Mouse (Mus musculus): ENCODE results near the gene Slc25a21. TPM values are rescaled to one million over a fixed set of nuclear protein-coding genes. Genes with fewer than 3 reads are reported as not detected.

Slc25a21 gene
- total RNA-seq, 2 experiments from 2014 or later: 0.35 to 0.91 TPM

DNA sequence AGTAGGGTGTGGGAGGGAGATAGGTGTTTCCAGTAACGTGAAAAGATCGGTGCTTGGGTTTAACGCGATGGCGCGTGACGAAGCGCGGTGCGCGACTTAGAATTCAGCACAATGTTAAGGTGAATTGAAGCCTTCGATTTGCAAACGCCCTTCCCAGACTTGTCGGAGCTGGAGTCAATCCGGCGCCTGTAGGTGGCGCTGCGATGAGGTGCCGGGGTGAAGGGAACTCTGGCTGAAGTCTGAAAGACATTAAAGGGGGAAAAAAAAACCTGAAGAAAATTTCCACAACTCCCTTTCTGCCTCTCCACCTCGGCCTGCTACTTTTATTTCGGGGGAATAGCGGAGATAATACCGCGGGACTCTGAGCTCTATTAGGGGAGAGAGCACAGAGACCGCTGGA, 507.5 kb downstream of the Slc25a21 start:
- no peak for DNase-seq

DNA sequence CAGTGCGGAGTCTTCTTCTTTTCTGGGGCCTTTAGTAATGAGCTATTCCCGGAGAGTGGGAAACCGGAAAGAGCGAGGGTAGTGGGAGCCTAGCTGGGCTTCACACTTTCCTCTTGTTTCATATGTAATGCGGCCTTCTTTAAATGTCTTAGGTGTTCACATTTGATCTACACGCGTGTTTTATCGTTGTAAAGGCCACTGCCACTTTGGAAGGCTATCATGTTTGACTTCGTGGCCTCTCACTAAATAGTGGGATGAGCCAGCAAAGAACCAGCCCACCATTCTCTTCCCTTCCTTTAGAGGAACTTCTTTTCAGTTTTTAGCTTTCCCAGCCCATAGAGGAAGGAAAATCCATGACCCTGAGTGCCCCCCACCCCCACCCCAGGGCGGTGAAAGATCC, 507.9 kb downstream of the Slc25a21 start:
- DNase-seq: no peak

DNA sequence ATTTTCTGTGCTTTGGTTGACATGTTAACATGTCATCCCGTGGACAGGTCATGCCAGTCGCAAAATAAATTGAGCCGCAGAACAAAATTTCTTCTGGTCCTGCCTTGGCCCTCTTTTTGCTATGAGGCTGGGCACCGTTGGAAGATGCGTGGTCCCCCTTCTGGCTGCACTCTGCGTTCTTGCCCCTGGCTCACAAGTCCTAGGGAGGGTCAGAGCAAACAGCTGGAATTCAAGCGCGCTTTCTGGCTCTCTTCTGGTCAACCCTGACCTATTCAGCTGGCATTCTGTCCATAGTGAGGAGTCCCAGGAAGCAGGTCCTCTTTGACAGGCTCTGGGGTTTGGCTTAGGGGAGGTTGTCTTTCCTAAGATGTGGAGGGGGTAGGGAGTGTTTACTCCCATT, 508.4 kb downstream of the Slc25a21 start:
- DNase-seq: no peak

DNA sequence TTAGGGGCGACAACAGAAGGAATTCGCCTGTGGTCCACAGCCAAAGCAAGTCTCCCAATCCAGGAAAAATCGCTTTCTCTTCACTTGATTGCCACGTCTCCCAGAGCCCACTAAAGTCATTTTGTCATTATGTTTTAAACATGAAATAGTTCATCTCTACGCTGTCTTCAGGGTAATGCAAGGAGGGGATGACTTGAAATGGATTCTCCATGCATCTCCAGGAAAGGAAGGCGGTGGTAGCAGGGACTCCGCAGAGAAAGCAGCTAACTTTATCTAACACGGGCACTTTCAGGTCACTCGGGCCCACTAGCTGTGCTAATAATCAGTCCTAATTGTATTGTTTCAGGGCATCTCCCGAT, 508.8 kb downstream of the Slc25a21 start:
- DNase-seq: no peak

DNA sequence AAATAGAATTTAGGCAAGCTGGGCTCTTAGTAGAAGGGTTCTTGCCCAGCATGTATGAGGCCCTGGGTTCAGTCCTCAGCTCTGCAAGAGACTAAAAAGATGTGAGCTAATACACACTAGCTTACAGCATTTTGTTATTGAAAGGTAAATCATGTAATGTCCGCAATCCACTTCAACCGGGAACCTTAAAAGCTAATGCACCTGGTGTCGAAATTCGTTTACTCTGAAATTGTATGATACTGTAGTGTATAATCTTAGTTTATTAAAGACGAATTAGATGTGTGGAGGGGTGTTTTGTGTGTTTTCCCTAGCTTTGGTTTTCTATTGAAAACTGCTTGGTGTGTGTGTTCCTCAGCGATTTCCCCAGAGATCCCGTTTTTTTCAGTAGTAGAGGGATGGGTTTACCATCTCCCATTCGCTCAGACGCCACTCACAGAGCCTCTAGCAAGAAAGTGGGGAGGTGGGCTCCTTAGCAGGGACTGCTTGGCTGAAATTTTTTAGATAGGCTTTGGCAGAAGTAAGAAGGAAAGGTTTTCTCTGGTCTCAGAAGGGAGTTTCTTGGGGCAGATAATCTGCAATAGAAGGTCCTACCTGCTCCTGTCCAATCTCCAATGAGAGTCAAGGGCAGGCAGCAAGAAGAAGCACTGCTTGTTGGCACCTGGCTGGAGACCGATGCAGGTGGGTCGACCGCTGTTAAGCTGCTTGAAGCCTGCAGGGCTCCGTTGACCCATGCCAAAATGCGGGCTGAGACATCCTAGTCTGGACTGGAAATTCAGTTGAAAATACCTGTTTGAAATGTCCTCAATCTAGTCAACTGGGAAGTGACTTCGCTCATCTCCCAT, 509.4 kb downstream of the Slc25a21 start:
- no peak for DNase-seq

DNA sequence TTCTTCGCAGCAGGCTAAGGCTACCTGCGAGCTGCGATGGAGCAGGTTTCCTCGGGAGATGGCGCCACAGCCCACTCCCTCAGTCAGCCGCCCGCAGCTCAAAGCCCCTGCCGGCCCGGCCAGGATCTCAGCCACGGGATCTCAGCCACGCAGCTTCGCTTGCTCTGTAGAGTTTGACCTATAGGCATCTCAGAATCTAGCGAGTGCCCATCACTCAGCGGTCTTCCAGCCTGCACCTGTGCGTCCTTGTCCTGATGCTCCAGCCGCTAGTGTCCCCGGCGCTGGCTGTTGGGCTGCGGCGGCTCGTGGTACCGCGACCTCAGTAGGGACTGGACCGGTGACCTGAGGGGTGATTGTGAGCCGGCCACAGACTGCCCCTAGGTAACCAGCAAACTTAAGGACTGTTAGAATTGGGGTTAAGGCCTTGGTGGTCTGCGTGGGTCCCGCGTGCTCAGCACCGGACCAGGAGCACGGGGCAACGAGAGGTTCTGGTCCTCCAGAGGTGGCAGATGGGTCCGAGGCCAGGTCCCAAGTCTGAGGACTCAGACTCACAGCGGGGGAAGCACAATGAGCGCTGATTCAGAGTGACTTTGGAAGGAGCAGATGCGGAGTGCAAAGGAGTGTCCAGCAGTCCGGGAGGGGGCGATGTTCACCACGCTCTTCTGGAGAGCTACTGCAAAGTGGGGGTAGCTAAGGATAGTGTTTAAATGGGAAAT, 516.0 kb downstream of the Slc25a21 start:
- no peak for DNase-seq

DNA sequence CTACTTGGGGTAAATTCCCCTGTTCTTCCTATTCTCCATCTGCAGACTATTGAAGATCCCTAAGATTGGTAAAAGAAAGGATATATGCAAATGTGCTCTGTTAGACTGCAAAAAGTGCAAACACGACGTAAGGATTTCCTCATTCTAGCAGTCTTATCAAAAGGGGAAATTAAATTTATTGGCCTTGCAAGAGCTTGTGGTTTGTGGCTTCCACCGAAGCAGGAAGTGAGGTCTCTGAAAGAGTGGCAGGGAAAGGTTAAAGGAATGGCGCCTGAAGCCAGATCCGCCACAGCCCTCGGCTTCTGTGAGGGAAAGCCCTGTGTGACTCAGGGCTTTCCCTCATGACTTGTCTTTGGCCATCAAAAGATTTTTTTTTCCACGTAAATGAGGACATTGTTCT, 519.7 kb downstream of the Slc25a21 start:
- no peak for DNase-seq

DNA sequence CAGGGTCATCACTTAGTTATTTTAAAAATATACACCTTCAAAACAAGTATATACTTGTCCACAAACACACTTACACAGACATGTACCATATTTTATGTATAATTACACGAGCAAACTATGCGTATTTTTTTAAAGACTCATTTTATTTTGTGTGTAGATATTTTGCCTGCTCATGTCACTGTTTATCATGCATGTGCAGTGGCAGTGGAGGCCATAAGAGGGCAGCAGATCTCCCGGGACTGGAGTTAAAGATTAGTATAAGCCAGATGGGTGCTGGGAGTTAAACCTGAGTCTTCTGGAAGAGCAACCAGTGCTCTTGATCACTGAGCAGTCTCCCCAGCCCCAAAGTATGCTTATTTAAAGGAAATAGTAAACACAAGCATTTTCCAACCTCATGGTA, 522.5 kb downstream of the Slc25a21 start:
- DNase-seq: no peak

DNA sequence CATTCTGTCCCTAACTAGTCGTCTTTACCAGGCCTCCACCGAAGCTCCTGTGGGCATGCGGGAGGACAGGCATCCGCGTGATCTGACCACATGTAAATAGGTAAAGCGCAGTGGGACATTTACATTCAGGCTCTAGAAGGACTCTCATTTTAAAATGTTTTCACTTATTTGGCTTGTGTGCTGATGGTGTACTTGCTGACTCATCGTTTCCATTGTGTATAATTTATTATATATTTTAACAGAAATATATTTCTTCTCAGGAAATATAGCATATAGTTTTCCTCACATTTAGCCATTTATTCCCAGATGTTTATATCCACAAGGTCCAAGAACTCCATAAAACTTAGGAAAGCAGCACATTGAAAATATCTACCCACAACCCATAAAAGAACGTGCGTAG, 526.5 kb downstream of the Slc25a21 start:
- no peak for DNase-seq

DNA sequence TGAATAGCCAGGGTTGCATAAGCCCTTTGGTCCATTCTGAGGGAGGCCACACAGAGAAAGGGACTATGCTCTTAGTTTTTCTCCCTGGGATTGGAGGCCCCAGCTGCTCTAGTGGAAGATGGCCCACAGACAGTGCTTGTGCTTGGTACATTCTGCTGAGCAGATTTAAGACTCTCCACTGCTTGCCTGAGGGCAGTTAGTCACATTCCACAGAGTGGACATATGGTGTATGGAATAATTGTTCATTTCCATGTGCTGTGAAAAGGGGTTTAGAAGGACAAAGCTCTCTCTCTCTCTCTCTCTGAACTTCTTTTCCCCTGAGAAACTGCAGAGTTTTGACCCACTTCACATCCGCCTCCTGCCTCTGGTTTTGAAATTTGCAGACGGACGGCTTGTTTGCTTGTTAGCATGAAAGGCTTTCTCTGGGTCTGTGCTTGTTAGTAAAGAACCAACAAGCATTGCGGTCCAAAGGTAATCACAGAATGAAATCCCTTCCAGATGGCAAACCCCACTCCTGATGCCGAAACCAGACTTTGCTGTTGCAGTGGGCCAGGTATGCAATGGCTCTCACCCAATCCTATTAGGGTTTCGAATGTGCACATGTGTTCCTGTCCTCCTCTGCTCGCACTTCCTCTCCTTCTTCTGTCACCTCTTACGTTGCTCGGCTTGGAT, 527.7 kb downstream of the Slc25a21 start:
- DNase-seq: no peak

Other genes with a start within 250 kb of the Slc25a21 start
- 10 to 100 TPM; 17.5 to 20.0 TPM for gene Prps1l3, start 32.9 kb upstream of the Slc25a21 start, total RNA-seq (2021)
- gene Mipol1, start 33.0 kb upstream of the Slc25a21 start, total RNA-seq (2021): 1 to 10 TPM; 6.2 to 7.9 TPM